Mouse (Mus musculus) intestine, embryonic 14.5 days (tissue): ENCODE data around the gene Tceal8. TPM values are rescaled to one million over a fixed set of nuclear protein-coding genes. Genes with fewer than 3 reads are reported as not detected.

Experiments
- ATAC-seq: fragments of 200-750 bp; cut with Nextera tagmentation; replicated peaks from 2 replicates; pipeline ENCODE4 v1.8.0; 2017; ENCODE audit warnings: low read depth, moderate number of reproducible peaks, moderate TSS enrichment, moderate library complexity; ENCODE audit not compliant: low FRiP score, low TSS enrichment
- DNase-seq: peaks from one replicate; pipeline ENCODE4 v3.0.0-alpha.2; 2018; ENCODE audit warnings: low spot score
- H3K27ac ChIP-seq: fragments of 300-500 bp; sonication (generic); 2 replicates; pipeline ENCODE4 v1.5.1; 2014; ENCODE audit warnings: low read depth, mild to moderate bottlenecking, control low read depth
- H3K27me3 ChIP-seq: fragments of 300-500 bp; sonication (generic); replicated peaks from 2 replicates; pipeline ENCODE4 v1.6.1; 2014; ENCODE audit warnings: low read length, control low read depth; ENCODE audit not compliant: control insufficient read depth, insufficient read depth
- H3K36me3 ChIP-seq: fragments of 300-500 bp; sonication (generic); 2 replicates; pipeline ENCODE4 v1.6.1; 2014; ENCODE audit warnings: low read length, control low read depth; ENCODE audit not compliant: control insufficient read depth, insufficient read depth
- H3K4me1 ChIP-seq: fragments of 300-500 bp; sonication (generic); replicated peaks from 2 replicates; pipeline ENCODE4 v1.6.1; 2014; ENCODE audit warnings: low read length, control low read depth, mixed read lengths; ENCODE audit not compliant: control insufficient read depth, insufficient read depth
- H3K4me2 ChIP-seq: fragments of 300-500 bp; sonication (generic); 2 replicates; pipeline ENCODE4 v1.6.1; 2014; ENCODE audit warnings: low read length
- H3K4me3 ChIP-seq: fragments of 300-500 bp; sonication (generic); 2 replicates; pipeline ENCODE4 v1.5.1; 2014; ENCODE audit warnings: low read depth, low read length, control low read depth, mixed read lengths
- H3K9ac ChIP-seq: fragments of 300-500 bp; sonication (generic); 2 replicates; pipeline ENCODE4 v1.6.1; 2014; ENCODE audit warnings: mild to moderate bottlenecking, low read length
- H3K9me3 ChIP-seq: fragments of 300-500 bp; sonication (generic); 2 replicates; pipeline ENCODE4 v1.6.1; 2016; ENCODE audit warnings: low read length, control low read depth; ENCODE audit not compliant: control insufficient read depth
- WGBS: fragments of 180-500 bp; shearing (Covaris S2); extraction: QIAGEN DNeasy Blood & Tissue Kit; methylation state at CpG from one replicate; pipeline ENCODE4 v1.1.7; 2014; 5-methylcytosine and 5-hydroxymethylcytosine counted together
- polyA plus RNA-seq: library from polyadenylated mRNA; unstranded; fragments of >200 nt; fragmentation: Nextera tagmentation; extraction: Ambion mirVana; gene quantifications from 2 replicates; pipeline ENCODE4 v1.2.1, GENCODE M21; 2014

The Tceal8 gene
- polyA plus RNA-seq, 1 experiment from 2014 or later = 199 TPM

DNA sequence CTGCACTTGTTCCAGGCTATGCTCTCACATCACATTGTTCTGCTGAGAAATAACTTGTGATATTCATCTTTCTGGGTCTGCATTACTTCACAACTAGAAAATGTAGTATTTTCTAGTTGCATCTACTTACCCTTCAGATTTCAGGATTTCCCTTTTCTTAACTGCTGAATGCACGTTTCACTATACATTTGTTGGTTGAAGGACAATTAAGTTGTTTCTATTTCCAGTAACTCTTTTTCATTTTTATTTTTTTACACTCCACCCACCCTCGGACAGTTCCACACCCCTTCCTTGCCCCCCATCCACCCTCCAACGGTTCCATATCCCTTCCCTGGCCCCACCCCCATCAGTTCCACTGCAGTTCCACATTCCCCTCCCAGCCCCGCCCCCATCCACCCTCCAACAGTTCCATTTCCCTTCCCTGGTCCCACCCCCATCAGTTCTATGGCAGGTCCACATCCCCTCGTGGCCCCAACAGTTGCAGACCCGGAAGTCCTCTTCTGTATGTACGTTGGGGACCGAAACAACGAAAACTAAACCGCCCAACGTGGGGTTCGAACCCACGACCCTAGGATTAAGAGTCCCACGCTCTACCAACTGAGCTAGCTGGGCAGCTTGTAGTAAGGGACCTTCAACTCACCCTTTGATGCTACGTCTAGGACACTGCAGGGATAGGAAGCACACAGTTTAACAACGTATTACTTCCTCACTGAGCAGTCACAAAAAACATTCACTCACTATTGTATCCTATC lies 23.2 kb upstream of the Tceal8 start:
- no peak overlapping the region for H3K4me2 ChIP-seq
- no peaks in the 10 kb centered on the region for H3K27me3 ChIP-seq
- no peaks in the 10 kb centered on the region for H3K4me1 ChIP-seq
- 83% methylated on average over 16 of the region's 16 CpGs for WGBS
- no peak overlapping the region for H3K27ac ChIP-seq
- no peaks in the 10 kb centered on the region for H3K9me3 ChIP-seq
- no peak overlapping the region for H3K4me3 ChIP-seq
- DNase-seq = no peak
- no peaks in the 10 kb centered on the region for H3K36me3 ChIP-seq
- no peak for ATAC-seq
- no peak overlapping the region for H3K9ac ChIP-seq

DNA sequence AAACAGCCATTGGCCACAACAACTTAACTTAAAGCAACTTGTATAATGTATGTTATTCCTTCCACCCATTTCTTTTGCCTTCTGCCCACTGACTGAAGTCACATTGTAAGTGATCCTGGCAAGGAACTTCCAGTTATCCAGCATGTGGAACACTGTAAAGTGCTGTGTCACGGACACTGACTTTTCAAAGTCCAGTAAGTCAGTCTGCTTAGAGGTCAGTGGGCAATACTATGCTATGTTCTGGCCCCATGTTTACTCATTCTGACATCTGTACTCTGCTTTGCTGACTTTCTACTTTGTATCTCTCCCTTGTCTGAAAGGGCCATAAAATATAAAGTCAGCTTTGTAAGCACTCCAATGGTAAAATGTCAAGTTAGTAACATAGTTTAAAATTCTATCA lies 11.0 kb upstream of the Tceal8 start:
- no peak overlapping the region for H3K4me3 ChIP-seq
- WGBS = 73% methylated on average over 1 of the region's 1 CpGs
- H3K36me3 ChIP-seq = no peaks in the 10 kb centered on the region
- H3K27ac ChIP-seq = no peak overlapping the region
- no peaks in the 10 kb centered on the region for H3K9me3 ChIP-seq
- ATAC-seq = no peak
- H3K4me1 ChIP-seq = no peaks in the 10 kb centered on the region
- H3K9ac ChIP-seq = no peak overlapping the region
- no peak overlapping the region for H3K4me2 ChIP-seq
- no peaks in the 10 kb centered on the region for H3K27me3 ChIP-seq
- no peak for DNase-seq

DNA sequence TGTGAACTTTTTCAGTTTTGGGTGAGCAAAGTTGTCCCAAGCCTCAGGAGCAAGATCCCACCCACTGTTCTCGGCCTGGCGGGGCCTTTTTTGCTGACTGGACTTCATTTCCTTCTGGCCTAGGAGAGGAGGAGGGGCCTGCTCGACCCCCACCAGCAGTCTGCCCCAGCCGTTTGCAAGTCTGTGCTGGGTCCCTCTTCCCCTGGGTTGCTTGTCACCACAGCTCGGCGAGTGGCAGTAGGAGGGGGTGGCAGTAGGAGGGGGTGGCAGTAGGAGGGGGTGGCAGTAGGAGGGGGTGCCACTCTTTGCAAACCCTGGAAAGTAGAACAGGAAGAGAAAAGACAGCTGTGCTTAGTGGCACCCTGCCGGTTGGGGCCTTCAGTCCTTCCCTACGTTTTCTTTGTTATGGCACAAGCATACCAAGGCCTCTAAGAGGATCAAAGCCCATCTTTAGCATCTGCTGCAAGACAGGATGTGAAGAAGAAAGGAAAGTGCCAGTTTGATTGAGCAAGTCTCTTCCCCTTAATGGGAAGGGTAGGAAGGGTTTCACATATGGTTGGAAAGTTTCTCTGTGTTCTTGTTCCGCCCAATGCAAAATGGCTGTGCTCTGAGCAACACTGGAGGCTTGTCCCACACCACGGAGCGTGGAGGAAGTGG lies 8.9 kb upstream of the Tceal8 start:
- no peaks in the 10 kb centered on the region for H3K9me3 ChIP-seq
- WGBS = 27% methylated on average over 11 of the region's 11 CpGs
- DNase-seq (no peak), ATAC-seq (no peak)
- no peak overlapping the region for H3K9ac ChIP-seq
- H3K27ac ChIP-seq = no peak overlapping the region
- no peaks in the 10 kb centered on the region for H3K27me3 ChIP-seq
- no peaks in the 10 kb centered on the region for H3K4me1 ChIP-seq
- no peaks in the 10 kb centered on the region for H3K36me3 ChIP-seq
- H3K4me2 ChIP-seq = no peak overlapping the region
- no peak overlapping the region for H3K4me3 ChIP-seq

DNA sequence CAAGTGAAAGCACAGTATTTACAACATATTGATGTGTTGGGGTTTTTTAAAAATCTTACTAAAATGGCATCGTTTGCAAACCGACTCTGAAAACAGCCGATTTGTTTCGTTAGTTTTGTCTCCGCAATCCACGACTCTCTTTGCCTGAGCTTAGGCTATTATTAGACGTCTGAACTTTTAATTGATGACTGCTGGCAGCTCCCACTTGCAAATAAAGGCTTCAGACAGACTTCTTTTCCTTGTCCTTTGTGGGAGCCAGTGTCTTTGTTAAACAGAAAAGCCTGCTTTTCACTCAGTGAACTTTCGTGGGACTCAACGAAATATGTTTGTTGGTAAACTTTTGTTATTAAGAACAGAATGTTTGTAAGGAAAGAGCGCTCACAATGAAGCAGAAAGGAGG lies 644 bp upstream of the Tceal8 start:
- H3K9me3 ChIP-seq = no peaks in the 10 kb centered on the region
- peak overlapping the region; percentile 91 for H3K27ac ChIP-seq
- peak overlapping the region; percentile 46 for H3K9ac ChIP-seq
- ATAC-seq (no peak), DNase-seq (no peak)
- H3K4me3 ChIP-seq = peak overlapping the region; percentile 63
- peak overlapping the region; percentile 41 for H3K4me2 ChIP-seq
- H3K36me3 ChIP-seq = no peaks in the 10 kb centered on the region
- whole genome bisulfite sequencing = 28% methylated on average over 10 of the region's 10 CpGs
- no peaks in the 10 kb centered on the region for H3K27me3 ChIP-seq
- no peaks in the 10 kb centered on the region for H3K4me1 ChIP-seq

DNA sequence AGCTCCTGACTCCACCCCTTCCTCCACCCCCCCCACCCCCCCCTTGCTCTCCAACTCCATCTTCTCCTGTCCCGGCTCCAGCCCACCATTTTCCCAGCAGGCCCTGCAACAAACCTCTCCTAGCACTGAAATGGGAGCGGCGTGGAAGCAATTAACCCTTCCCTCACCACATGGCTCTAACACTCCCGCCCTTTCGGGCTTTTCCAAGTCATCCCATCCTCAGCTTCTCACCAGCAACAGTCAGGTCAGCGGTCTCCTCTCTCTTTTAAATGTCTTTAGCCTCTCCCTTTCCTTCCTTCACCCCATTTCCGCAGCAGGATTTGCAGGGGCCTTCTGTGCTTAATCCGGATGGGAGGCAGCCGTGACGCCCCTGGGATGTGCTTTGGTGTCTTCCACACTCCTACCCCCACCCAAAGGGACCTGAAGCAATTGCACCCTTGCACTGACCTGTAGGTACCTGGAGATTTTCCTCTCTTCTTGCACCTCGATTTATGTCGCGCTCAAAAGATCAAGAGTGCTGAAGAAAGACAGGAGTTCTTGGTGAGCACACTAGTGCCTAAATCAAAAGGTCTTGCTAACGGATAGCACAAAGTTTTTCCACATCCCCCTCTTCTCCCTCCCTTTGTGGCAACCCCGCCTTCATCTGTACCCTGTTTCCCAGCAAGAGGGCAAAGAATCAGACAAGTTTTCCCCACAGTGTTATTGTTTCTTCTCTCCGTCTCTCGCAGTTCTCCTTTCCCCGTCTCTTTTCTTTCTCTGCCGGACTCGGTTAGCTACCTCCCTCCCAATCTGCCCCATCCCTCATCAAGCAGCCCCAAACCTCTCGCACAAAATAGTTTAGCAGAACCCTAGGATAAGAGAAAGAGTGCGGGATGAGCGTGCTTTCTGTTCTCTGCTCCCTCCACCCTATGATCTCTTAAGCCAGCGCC lies 689 bp downstream of the Tceal8 start:
- peak; percentile 70 for ATAC-seq
- Histone ChIP-seq H3K36me3 (no peaks in the 10 kb centered on the region), H3K27ac (peak overlapping the region; percentile 91), H3K9ac (peak overlapping the region; percentile 73), H3K9me3 (no peaks in the 10 kb centered on the region), H3K27me3 (no peaks in the 10 kb centered on the region), H3K4me2 (peak overlapping the region; percentile 55), H3K4me1 (no peaks in the 10 kb centered on the region), H3K4me3 (peak overlapping the region; percentile 63)
- WGBS = 15% methylated on average over 24 of the region's 24 CpGs
- peak; percentile 77 for DNase-seq

DNA sequence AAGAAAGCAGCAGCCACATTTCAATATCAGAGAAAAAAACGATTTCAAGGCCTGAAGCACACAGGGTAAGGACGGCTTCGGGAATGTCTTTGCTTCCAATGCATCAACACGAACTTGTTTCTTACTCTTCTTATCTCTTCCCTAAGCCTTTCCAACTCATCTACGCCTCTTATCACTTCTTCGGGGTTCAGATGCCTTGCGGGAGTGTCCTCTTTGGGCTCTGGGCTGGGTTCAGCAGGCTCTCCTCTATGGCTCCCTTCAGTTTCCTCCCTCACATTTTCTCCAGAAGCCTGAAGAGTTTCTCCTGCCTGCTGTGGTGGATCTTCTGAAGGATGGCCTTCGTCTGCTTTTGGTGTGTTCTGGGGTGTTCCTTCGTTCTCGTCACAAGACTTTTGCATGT lies 1.5 kb downstream of the Tceal8 start:
- H3K9me3 ChIP-seq = no peaks in the 10 kb centered on the region
- peak overlapping the region; percentile 55 for H3K4me2 ChIP-seq
- ATAC-seq (no peak), DNase-seq (no peak)
- no peaks in the 10 kb centered on the region for H3K4me1 ChIP-seq
- H3K9ac ChIP-seq = peak overlapping the region; percentile 25; the same call in 1 of the 2 replicates
- H3K27me3 ChIP-seq = no peaks in the 10 kb centered on the region
- H3K4me3 ChIP-seq = peak overlapping the region; percentile 63
- no peak overlapping the region for H3K27ac ChIP-seq
- WGBS = 29% methylated on average over 10 of the region's 10 CpGs
- no peaks in the 10 kb centered on the region for H3K36me3 ChIP-seq

DNA sequence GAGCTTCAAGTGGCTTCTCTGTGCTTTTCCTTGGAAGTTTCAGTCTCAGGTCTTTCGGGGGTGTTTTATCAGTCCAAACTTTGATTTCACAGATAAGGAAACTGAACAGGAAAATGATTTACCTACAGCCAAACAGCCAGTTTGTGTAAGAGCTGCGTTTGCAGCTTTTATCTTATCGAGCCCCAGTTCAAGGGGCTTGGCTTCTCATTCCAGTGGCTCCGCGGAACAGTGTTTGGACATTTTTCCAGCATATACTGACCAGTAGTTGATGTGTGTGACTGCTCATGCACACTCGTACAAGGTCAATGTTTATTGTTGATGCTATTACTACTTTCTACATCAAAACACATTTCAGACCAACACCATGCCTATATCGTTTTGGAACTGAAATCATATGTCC lies 27.9 kb downstream of the Tceal8 start:
- Histone ChIP-seq H3K4me3 (no peak overlapping the region), H3K27me3 (no peaks in the 10 kb centered on the region), H3K4me1 (no peaks in the 10 kb centered on the region), H3K4me2 (peak overlapping the region; percentile 11; the same call in 1 of the 2 replicates), H3K27ac (no peak overlapping the region), H3K36me3 (no peaks in the 10 kb centered on the region), H3K9ac (no peak overlapping the region), H3K9me3 (no peaks in the 10 kb centered on the region)
- WGBS = 34% methylated on average over 7 of the region's 7 CpGs
- ATAC-seq = no peak
- DNase-seq = no peak

DNA sequence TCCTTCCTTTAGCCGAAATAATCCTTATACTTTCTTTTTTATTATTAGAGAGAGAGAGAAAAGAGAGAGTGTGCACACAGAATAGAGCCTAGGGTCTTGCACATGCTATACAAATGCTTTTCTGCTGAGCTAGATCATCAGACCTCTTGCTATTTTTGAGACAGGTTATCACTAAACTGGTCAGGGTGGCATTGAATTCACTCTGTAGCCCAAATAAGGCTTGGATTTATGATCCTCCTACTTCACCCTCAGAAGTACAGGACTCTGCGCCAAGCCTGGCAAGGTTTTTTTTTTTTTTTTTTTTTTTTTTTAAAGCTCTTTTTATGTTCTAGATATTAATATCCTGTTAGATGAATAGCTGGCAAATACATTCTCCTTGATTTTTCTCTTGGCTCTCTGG lies 28.4 kb downstream of the Tceal8 start:
- DNase-seq = no peak
- no peak overlapping the region for H3K9ac ChIP-seq
- 73% methylated on average over 2 of the region's 2 CpGs for WGBS

More for the DNA sequence above, 28.4 kb downstream of the Tceal8 start:
- no peak overlapping the region for H3K4me3 ChIP-seq
- no peaks in the 10 kb centered on the region for H3K27me3 ChIP-seq
- ATAC-seq = no peak
- H3K27ac ChIP-seq = no peak overlapping the region
- no peaks in the 10 kb centered on the region for H3K36me3 ChIP-seq
- no peak overlapping the region for H3K4me2 ChIP-seq
- H3K4me1 ChIP-seq = no peaks in the 10 kb centered on the region
- no peaks in the 10 kb centered on the region for H3K9me3 ChIP-seq
